Mouse (Mus musculus) liver, embryonic 14.5 days (tissue): ENCODE results near the gene Fzd4. TPM values are rescaled to one million over a fixed set of nuclear protein-coding genes. Genes with fewer than 3 reads are reported as not detected.

ENCODE experiments used
- ATAC-seq: fragments of 200-750 bp; cut with Nextera tagmentation; 2 replicates; pipeline ENCODE4 v1.8.0; 2017; ENCODE audit warnings: moderate number of reproducible peaks, mild to moderate bottlenecking, moderate library complexity; ENCODE audit not compliant: insufficient read depth
- DNase-seq, 3 experiments: peaks; one replicate each; pipeline ENCODE4 v3.0.0-alpha.2; 2012 to 2013; ENCODE audit warnings: low read depth in 3 of 3, low spot score in 3 of 3
- H3K27ac ChIP-seq: fragments of 300-500 bp; sonication (generic); 2 replicates; pipeline ENCODE4 v1.5.1; 2014; ENCODE audit warnings: moderate library complexity, mild to moderate bottlenecking, control low read depth, inconsistent platforms
- H3K27me3 ChIP-seq: fragments of 300-500 bp; sonication (generic); 2 replicates; pipeline ENCODE4 v1.6.1; 2014; ENCODE audit warnings: mild to moderate bottlenecking, low read length, moderate library complexity; ENCODE audit not compliant: control insufficient read depth, insufficient read depth
- H3K36me3 ChIP-seq: fragments of 300-500 bp; sonication (generic); replicated peaks from 2 replicates; pipeline ENCODE4 v1.6.1; 2014; ENCODE audit warnings: low read depth; ENCODE audit not compliant: control insufficient read depth, insufficient read depth
- H3K4me1 ChIP-seq, 2 experiments: fragments of 200-500 bp in 1 of 2; fragments of 300-500 bp in 1 of 2; sonication (generic) in 1 of 2; replicated peaks; 2 replicates each; pipeline ENCODE4 v1.6.1; 2012 to 2014; ENCODE audit warnings: antibody characterized with exemption in 1 of 2, inconsistent platforms in 1 of 2, low read length in 1 of 2; ENCODE audit not compliant: control insufficient read depth in 2 of 2, insufficient read depth in 2 of 2
- H3K4me2 ChIP-seq: fragments of 300-500 bp; sonication (generic); 2 replicates; pipeline ENCODE4 v1.6.1; 2014; ENCODE audit warnings: low read depth, mild to moderate bottlenecking, control low read depth, moderate library complexity
- H3K4me3 ChIP-seq, 2 experiments: fragments of 200-500 bp in 1 of 2; fragments of 300-500 bp in 1 of 2; sonication (generic) in 1 of 2; 2 replicates each; pipeline ENCODE4 v1.5.1; 2012 to 2014; ENCODE audit warnings: low read depth in 2 of 2, low read length in 2 of 2, mild to moderate bottlenecking in 2 of 2, control low read depth in 1 of 2, inconsistent platforms in 1 of 2, moderate library complexity in 1 of 2; ENCODE audit not compliant: insufficient read depth in 1 of 2
- H3K9ac ChIP-seq: fragments of 300-500 bp; sonication (generic); replicated peaks from 2 replicates; pipeline ENCODE4 v1.6.1; 2014; ENCODE audit warnings: mild to moderate bottlenecking, control low read depth, moderate library complexity
- H3K9me3 ChIP-seq: fragments of 300-500 bp; sonication (generic); 2 replicates; pipeline ENCODE4 v1.6.1; 2016; ENCODE audit warnings: low read length, mixed read lengths; ENCODE audit not compliant: control insufficient read depth
- CTCF ChIP-seq: IDR thresholded peaks from 2 replicates; pipeline ENCODE4 v1.5.1; 2016; ENCODE audit warnings: antibody characterized with exemption, low read depth, control low read depth
- EP300 ChIP-seq: IDR thresholded peaks from 2 replicates; pipeline ENCODE4 v1.6.1; 2016; ENCODE audit warnings: antibody characterized with exemption, low read depth
- WGBS: fragments of 180-500 bp; shearing (Covaris S2); extraction: QIAGEN DNeasy Blood & Tissue Kit; methylation state at CpG from one replicate; pipeline ENCODE4 v1.1.7; 2014; ENCODE audit not compliant: insufficient replicate concordance; 5-methylcytosine and 5-hydroxymethylcytosine counted together
- polyA plus RNA-seq, 2 experiments: library from polyadenylated mRNA; depleted of rRNA in 1 of 2; stranded (reverse) in 1 of 2; unstranded in 1 of 2; fragments of >200 nt; fragmentation: Nextera tagmentation in 1 of 2; extraction: Ambion mirVana in 1 of 2; gene quantifications; 2 replicates each; pipeline versions ENCODE4 v1.2.1 to v1.2.3; 2012 to 2014

Gene Fzd4
- polyA plus RNA-seq (2012; rRNA removed) (1.7 and 2.0 TPM in 2 replicates), polyA plus RNA-seq (2014; fragmentation: Nextera tagmentation; extraction: Ambion mirVana) (2.0 and 2.3 TPM in 2 replicates)

- H3K4me2 ChIP-seq, result peak within 1 kb of the TSS; percentile 84
- H3K4me3 ChIP-seq, result peak within 1 kb of the TSS; percentile 61 to 64
- DNase-seq (peak; percentile 70 to 72 (median 71)), ATAC-seq (peak; percentile 93)
- TF ChIP-seq CTCF, result no peak
- no peak for TF ChIP-seq EP300
- peak within 1 kb of the TSS; percentile 46 for H3K9ac ChIP-seq
- no peaks in the 10 kb centered on the region for H3K9me3 ChIP-seq
- H3K27me3 ChIP-seq, result peaks cover 33% of the 10 kb centered on the region
- no peaks in the 10 kb centered on the region for H3K36me3 ChIP-seq
- H3K27ac ChIP-seq, result no peak within 1 kb of the TSS; the same call in 1 of the 2 replicates
- peaks cover 0 to 3% of the 10 kb centered on the region in 2 experiments; a peak in 1 of 4 replicates for H3K4me1 ChIP-seq
- WGBS, result under 1% methylated on average over 61 of the region's 62 CpGs
Observed at GRCm38 (mm10) chr7:89404081-89404733, at the start of gene Fzd4, which contains the start of gene Tmem135. TSS of gene Fzd4 (plus strand) at chr7:89404355. TSS of gene Tmem135 (minus strand) at chr7:89404222.

- no peak for DNase-seq
- Histone ChIP-seq H3K9me3 (no peaks in the 10 kb centered on the region), H3K9ac (no peak overlapping the region), H3K27ac (no peak overlapping the region), H3K4me2 (no peak overlapping the region), H3K4me1 (no peaks in the 10 kb centered on the region; a peak in 1 of 4 replicates), H3K27me3 (no peaks in the 10 kb centered on the region), H3K36me3 (no peaks in the 10 kb centered on the region), H3K4me3 (no peak overlapping the region)
- no peak for TF ChIP-seq CTCF
- no peak for TF ChIP-seq EP300
- 55% methylated on average over 8 of the region's 8 CpGs for WGBS
- ATAC-seq, result no peak
Observed at GRCm38 (mm10) chr7:89355519-89356255, 48.5 kb upstream of the Fzd4 start.

- WGBS, result 59% methylated on average over 4 of the region's 4 CpGs
- Histone ChIP-seq H3K36me3 (no peaks in the 10 kb centered on the region), H3K27ac (no peak overlapping the region), H3K4me1 (no peaks in the 10 kb centered on the region; a peak in 1 of 4 replicates), H3K9ac (no peak overlapping the region), H3K4me2 (no peak overlapping the region), H3K27me3 (no peaks in the 10 kb centered on the region), H3K4me3 (no peak overlapping the region), H3K9me3 (no peaks in the 10 kb centered on the region)
- ATAC-seq (no peak), DNase-seq (no peak)
- TF ChIP-seq CTCF (no peak), EP300 (no peak)
Observed at GRCm38 (mm10) chr7:89356307-89356706, 47.8 kb upstream of the Fzd4 start.

- Histone ChIP-seq H3K36me3 (no peaks in the 10 kb centered on the region), H3K4me2 (no peak overlapping the region)
Observed at GRCm38 (mm10) chr7:89363975-89364374, 40.2 kb upstream of the Fzd4 start.

More at GRCm38 (mm10) chr7:89363975-89364374, 40.2 kb upstream of the Fzd4 start:
- WGBS, result 57% methylated on average over 5 of the region's 5 CpGs
- no peaks in the 10 kb centered on the region for H3K27me3 ChIP-seq
- H3K4me3 ChIP-seq, result no peak overlapping the region
- DNase-seq (no peak), ATAC-seq (no peak)
- no peak overlapping the region for H3K27ac ChIP-seq
- H3K4me1 ChIP-seq, result peaks cover 0 to 12% of the 10 kb centered on the region in 2 experiments; a peak in 3 of 4 replicates
- no peak for TF ChIP-seq CTCF
- TF ChIP-seq EP300, result no peak
- H3K9ac ChIP-seq, result no peak overlapping the region
- H3K9me3 ChIP-seq, result no peaks in the 10 kb centered on the region
